Comparison of ENCODE assay signal across 23 mouse cellular contexts in the genomic region with DNA sequence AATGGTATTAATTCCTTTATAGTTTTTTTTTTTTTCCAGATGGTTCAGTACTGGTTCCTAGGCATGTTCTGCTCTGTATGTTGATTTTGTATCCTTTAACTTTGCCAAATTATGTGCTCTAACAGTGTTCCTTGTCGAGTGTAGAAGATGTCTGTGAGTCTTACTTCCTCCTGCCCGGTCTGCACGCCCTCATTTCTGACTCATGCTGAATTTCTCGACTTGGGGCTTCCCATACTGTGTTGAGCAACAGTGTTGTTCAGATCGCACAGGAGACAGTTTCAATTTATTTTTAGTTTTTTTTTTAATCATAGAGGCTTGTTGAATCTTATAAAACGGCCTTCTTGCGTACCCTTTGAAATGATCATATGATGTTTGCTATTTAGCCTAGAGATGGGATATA. TPM values are rescaled to one million over a fixed set of nuclear protein-coding genes. Genes with fewer than 3 reads are reported as not detected.
DNase-seq lines count a peak whose midpoint lies in the region; ATAC-seq and TF ChIP-seq lines count a peak whose summit lies in the region.
"Had no signal": no experiment of that assay in that cellular context is flagged by ENCODE, and none has a peak within 500 bp of the region (broad histone marks: within the 10 kb centered on the region; RNA-seq: fewer than 3 reads in every experiment).

No protein-coding gene starts in this region.

- TF ChIP-seq CTCF in lung, adult 2 months (IDR thresholded peaks at IDR 0.05; ENCODE audit: insufficient read depth, low read length), result no peak

- no peaks in the 10 kb centered on the region for H3K4me1 ChIP-seq in lung, adult 2 months (ENCODE audit: control insufficient read depth, insufficient read depth, low read length)
- no peaks in the 10 kb centered on the region for H3K4me1 ChIP-seq in kidney, embryonic 14.5 days (ENCODE audit: control insufficient read depth, insufficient read depth, low read length)
- H3K4me1 ChIP-seq: forebrain, embryonic 15.5 days; limb, embryonic 12.5 days; midbrain, embryonic 13.5 days had no signal

- no peaks in the 10 kb centered on the region for H3K27me3 ChIP-seq in kidney, embryonic 14.5 days (ENCODE audit: control insufficient read depth, insufficient read depth, low read length)
- H3K27me3 ChIP-seq: forebrain, embryonic 15.5 days; limb, embryonic 12.5 days; midbrain, embryonic 13.5 days had no signal

- no peaks in the 10 kb centered on the region for H3K9me3 ChIP-seq in kidney, embryonic 14.5 days (ENCODE audit: control insufficient read depth, low read length)
- H3K9me3 ChIP-seq: forebrain, embryonic 15.5 days; limb, embryonic 12.5 days; midbrain, embryonic 13.5 days had no signal

- no peak for TF ChIP-seq POLR2A in lung, adult 2 months (IDR thresholded peaks at IDR 0.05; ENCODE audit: borderline replicate concordance, extremely low read depth, low read depth, low read length)

- no peak overlapping the region for H3K4me3 ChIP-seq in lung, adult 2 months (replicated peaks; ENCODE audit: extremely low read depth, low read depth, low read length)
- no peak overlapping the region for H3K4me3 ChIP-seq in kidney, embryonic 14.5 days (ENCODE audit: low read length)
- H3K4me3 ChIP-seq: forebrain, embryonic 15.5 days; limb, embryonic 12.5 days; midbrain, embryonic 13.5 days had no signal

- no peaks in the 10 kb centered on the region for H3K36me3 ChIP-seq in kidney, embryonic 14.5 days (ENCODE audit: control insufficient read depth, insufficient read depth, low read length)
- H3K36me3 ChIP-seq: forebrain, embryonic 15.5 days; limb, embryonic 12.5 days; midbrain, embryonic 13.5 days had no signal

- no peak overlapping the region for H3K4me2 ChIP-seq in kidney, embryonic 14.5 days (replicated peaks; ENCODE audit: low read depth, low read length)
- H3K4me2 ChIP-seq: forebrain, embryonic 15.5 days; limb, embryonic 12.5 days; lung, embryonic 14.5 days; midbrain, embryonic 13.5 days had no signal

- no peak overlapping the region for H3K27ac ChIP-seq in kidney, embryonic 14.5 days (ENCODE audit: low read depth, low read length)
- H3K27ac ChIP-seq: forebrain, embryonic 15.5 days; hindbrain, postnatal 0 days; limb, embryonic 12.5 days; midbrain, embryonic 13.5 days had no signal

- peak; percentile 20 for DNase-seq in lung, postnatal 25 days (ENCODE audit: low spot score)
- no peak for DNase-seq in lung, adult 2 months
- DNase-seq in CD4-positive, CD25-positive, alpha-beta regulatory T cell, adult 2 months (ENCODE audit: low read depth, low spot score), result peak; percentile 31
- DNase-seq in gastrocnemius, postnatal 25 days, result no peak
- DNase-seq: adrenal gland, postnatal 10 days; cerebellum, adult 8-10 months; embryo, embryonic 11 days; heart, postnatal 10 days; kidney, adult 9 months; lung, embryonic 14.5 days; right cerebral cortex, postnatal 4 days; thymus, adult 18-20 months had no signal

- ATAC-seq in common myeloid progenitor, adult 5-6 weeks (replicated peaks; ENCODE audit: low read depth, poor library complexity, severe bottlenecking), result peak; percentile 87
- peak; percentile 90 for ATAC-seq in megakaryocyte progenitor cell, adult 5-6 weeks (replicated peaks; ENCODE audit: poor library complexity)
- no peak for ATAC-seq in erythroid progenitor cell, adult 5-6 weeks (replicated peaks; ENCODE audit: low FRiP score, poor library complexity, severe bottlenecking)
- no peak for ATAC-seq in kidney, embryonic 14.5 days (ENCODE audit: low FRiP score, low TSS enrichment)
- ATAC-seq: forebrain, embryonic 15.5 days; hindbrain, postnatal 0 days; midbrain, embryonic 13.5 days had no signal

- 57% methylated on average over 7 of the region's 7 CpGs for WGBS in lung, adult 2 months
- 82% methylated on average over 7 of the region's 7 CpGs for WGBS in kidney, embryonic 14.5 days

- no peak overlapping the region for H3K9ac ChIP-seq in kidney, embryonic 14.5 days (ENCODE audit: low read depth, low read length)
- H3K9ac ChIP-seq: forebrain, embryonic 15.5 days; limb, embryonic 12.5 days; lung, embryonic 14.5 days; midbrain, embryonic 13.5 days had no signal

RNA-seq across cellular contexts. Expression of a gene that starts 26.7 kb away (rescaled TPM):
- polyA plus RNA-seq in lung, adult 2 months (2012; rRNA removed), result 0.07 and 0.12 TPM in 2 replicates
- total RNA-seq in common myeloid progenitor, adult 5-6 weeks (2017), result not detected in 2 replicates
- 0.05 TPM in 1 of 2 replicates, not detected in the other for total RNA-seq in megakaryocyte progenitor cell, adult 5-6 weeks (2015)
- not detected in 2 replicates for total RNA-seq in megakaryocyte progenitor cell, adult 5-6 weeks (2017)
- total RNA-seq in gastrocnemius, postnatal 25 days (2021), result not detected
- total RNA-seq in erythroid progenitor cell, adult 5-6 weeks (2015; ENCODE audit: low replicate concordance), result not detected in 2 replicates
- not detected in 2 replicates for total RNA-seq in erythroid progenitor cell, adult 5-6 weeks (2017; ENCODE audit: low replicate concordance)
- not detected in 2 replicates for polyA plus RNA-seq in kidney, embryonic 14.5 days (2014; fragmentation: Nextera tagmentation; extraction: Ambion mirVana)
- total RNA-seq: heart, adult 18-20 months; heart, postnatal 10 days; hindbrain, postnatal 0 days; left cerebral cortex, adult 18-20 months had no signal
- polyA plus RNA-seq: forebrain, embryonic 15.5 days; hindbrain, postnatal 0 days; limb, embryonic 12.5 days; lung, embryonic 14.5 days; midbrain, embryonic 13.5 days; neural tube, embryonic 11.5 days had no signal

RNA-seq across cellular contexts. Expression of a gene that starts 26.7 kb away (rescaled TPM):
- polyA plus RNA-seq in lung, adult 2 months (2012; rRNA removed), result 25.2 and 27.6 TPM in 2 replicates
- total RNA-seq in common myeloid progenitor, adult 5-6 weeks (2017), result 10.8 and 12.8 TPM in 2 replicates
- 23.6 and 24.3 TPM in 2 replicates for total RNA-seq in megakaryocyte progenitor cell, adult 5-6 weeks (2015)
- 28.0 and 34.9 TPM in 2 replicates for total RNA-seq in megakaryocyte progenitor cell, adult 5-6 weeks (2017)
- total RNA-seq in gastrocnemius, postnatal 25 days (2021), result 1 to 10 TPM; 1.1 to 2.6 TPM
- total RNA-seq in erythroid progenitor cell, adult 5-6 weeks (2015; ENCODE audit: low replicate concordance), result 21.8 and 24.1 TPM in 2 replicates
- 16.9 and 19.8 TPM in 2 replicates for total RNA-seq in erythroid progenitor cell, adult 5-6 weeks (2017; ENCODE audit: low replicate concordance)
- 0.14 and 0.54 TPM in 2 replicates for polyA plus RNA-seq in kidney, embryonic 14.5 days (2014; fragmentation: Nextera tagmentation; extraction: Ambion mirVana)

RNA-seq across cellular contexts. Expression of a gene that starts 40.2 kb away (rescaled TPM):
- 20.6 and 25.0 TPM in 2 replicates for polyA plus RNA-seq in lung, adult 2 months (2012; rRNA removed)
- 3.0 and 4.1 TPM in 2 replicates for total RNA-seq in common myeloid progenitor, adult 5-6 weeks (2017)
- total RNA-seq in megakaryocyte progenitor cell, adult 5-6 weeks (2015), result 0.32 and 0.76 TPM in 2 replicates
- 0.67 and 0.68 TPM in 2 replicates for total RNA-seq in megakaryocyte progenitor cell, adult 5-6 weeks (2017)
- under 1 TPM in 1 of 2 experiments, not detected in 1; 0.21 TPM for total RNA-seq in gastrocnemius, postnatal 25 days (2021)
- 0.42 and 1.1 TPM in 2 replicates for total RNA-seq in erythroid progenitor cell, adult 5-6 weeks (2015; ENCODE audit: low replicate concordance)
- 0.83 and 1.2 TPM in 2 replicates for total RNA-seq in erythroid progenitor cell, adult 5-6 weeks (2017; ENCODE audit: low replicate concordance)
- polyA plus RNA-seq in kidney, embryonic 14.5 days (2014; fragmentation: Nextera tagmentation; extraction: Ambion mirVana), result 0.05 TPM in 1 of 2 replicates, not detected in the other
- polyA plus RNA-seq: forebrain, embryonic 15.5 days; hindbrain, postnatal 0 days; limb, embryonic 12.5 days; neural tube, embryonic 11.5 days had no signal

Comparison
In these comparisons a context has a peak if more than half of its experiments do, and no peak if none do; other contexts are left out.
1. DNase-seq: peak in lung, postnatal 25 days (single experiment) and CD4-positive, CD25-positive, alpha-beta regulatory T cell, adult 2 months (single experiment); none in lung, adult 2 months (single experiment) and gastrocnemius, postnatal 25 days (single experiment).
2. ATAC-seq: peak in common myeloid progenitor, adult 5-6 weeks (single experiment) and megakaryocyte progenitor cell, adult 5-6 weeks (single experiment); none in erythroid progenitor cell, adult 5-6 weeks (single experiment) and kidney, embryonic 14.5 days (single experiment).